Mouse (Mus musculus) Patski (cell line): ENCODE data around the gene Fam114a1. TPM values are rescaled to one million over a fixed set of nuclear protein-coding genes. Genes with fewer than 3 reads are reported as not detected.
A peak's percentile ranks its signal among the peaks of the same experiment; 100 is the strongest.

Source experiments
- ATAC-seq: fragments of 100-300 bp; one replicate; pipeline ENCODE4 v1.8.0; 2021
- CTCF ChIA-PET: fragments of 350-600 bp; sonication (Branson Sonifier 250); formaldehyde crosslinking; loops from one replicate; lab custom pipeline; 2022; ENCODE audit warnings: inconsistent platforms; lab: Charles Lee
- POLR2A ChIA-PET: fragments of 350-600 bp; sonication (Branson Sonifier 250); formaldehyde crosslinking; loops from one replicate; lab custom pipeline; 2022; ENCODE audit warnings: antibody characterized with exemption, inconsistent platforms; lab: Charles Lee
- DNase-seq: peaks from one replicate; pipeline ENCODE4 v3.0.0-alpha.2; 2011; ENCODE audit warnings: low read depth, low spot score
- H3K27me3 ChIP-seq: fragments of 371-371 bp; one replicate; pipeline ENCODE4 v1.5.1; 2021
- CTCF ChIP-seq: fragments of 100-300 bp; IDR thresholded peaks from one replicate; pipeline ENCODE4 v1.5.1; 2021
- in situ Hi-C: fragments of 300-500 bp; cut with MboI; formaldehyde crosslinking; loops from 3 replicates; pipeline ENCODE4 v1.11.1; 2018; ENCODE audit warnings: low pct_unique_long_range_greater_than_20kb, mixed read lengths
- polyA plus RNA-seq: library from polyadenylated mRNA; unstranded; gene quantifications from one replicate; pipeline ENCODE4 v1.2.3, GENCODE M21; 2021

The Fam114a1 gene
- polyA plus RNA-seq, 1 experiment from 2014 or later = 29.7 TPM

- no peak for DNase-seq
- in situ Hi-C loops = no loop called here
- TF ChIP-seq CTCF = no peak
- ChIA-PET POLR2A (interaction anchor here (0.7 kb wide), 1 partner anchor 10 kb away, joined by 3 read pairs; no protein-coding TSS in a partner anchor), CTCF (no interaction called here)
- no peak for ATAC-seq
- H3K27me3 ChIP-seq = no peaks in the 10 kb centered on the region
Observed at GRCm38 (mm10) chr5:65025916-65026315, 56.0 kb downstream of the Fam114a1 start.

DNA sequence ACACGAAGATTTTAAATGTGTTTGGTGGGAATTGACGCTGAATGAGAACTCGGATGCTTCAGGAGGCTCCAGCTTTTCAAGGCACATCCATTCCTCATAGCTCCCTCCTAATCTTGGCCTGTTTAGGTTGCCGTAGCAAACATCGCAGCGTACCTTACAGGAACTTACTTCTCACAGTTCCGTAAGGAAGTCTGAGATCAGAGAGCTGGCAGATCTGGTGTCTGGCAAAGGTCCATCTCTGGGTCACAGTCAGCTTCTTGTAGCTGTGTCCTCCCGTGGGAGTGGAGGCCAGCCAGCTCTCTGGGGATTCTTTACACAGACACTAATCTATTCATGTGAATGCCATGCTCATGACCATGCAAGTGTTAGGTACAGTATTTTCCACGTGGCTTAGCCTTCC is 56.9 kb downstream of the Fam114a1 start:
- no peaks in the 10 kb centered on the region for H3K27me3 ChIP-seq
- ChIA-PET POLR2A (interaction anchor here (0.5 kb wide), 1 partner anchor 48 kb away, joined by 3 read pairs; no protein-coding TSS in a partner anchor), CTCF (interaction anchor here (1.2 kb wide), 1 partner anchor 41 kb away, joined by 3 read pairs; no protein-coding TSS in a partner anchor)
- no peak for ATAC-seq
- TF ChIP-seq CTCF = no peak
- in situ Hi-C loops = no loop called here
- no peak for DNase-seq

- in situ Hi-C loops = no loop called here
- DNase-seq (no peak), ATAC-seq (no peak)
- no peaks in the 10 kb centered on the region for H3K27me3 ChIP-seq
- ChIA-PET POLR2A (interaction anchor here (0.8 kb wide), 1 partner anchor 17 kb away, joined by 4 read pairs; no protein-coding TSS in a partner anchor), CTCF (interaction anchor here (0.9 kb wide), 1 partner anchor 8 kb away, joined by 3 read pairs; no protein-coding TSS in a partner anchor)
- TF ChIP-seq CTCF = no peak
Observed at GRCm38 (mm10) chr5:65028019-65028418, 58.1 kb downstream of the Fam114a1 start.

- TF ChIP-seq CTCF = no peak
- in situ Hi-C loops = no loop called here
- DNase-seq (no peak), ATAC-seq (no peak)
- CTCF ChIA-PET = no interaction called here
- POLR2A ChIA-PET = no interaction called here
- H3K27me3 ChIP-seq = no peaks in the 10 kb centered on the region
Observed at GRCm38 (mm10) chr5:65036597-65036996, 66.7 kb downstream of the Fam114a1 start.

GRCm38 (mm10) chr5:65038305-65038704 is 68.4 kb downstream of the Fam114a1 start:
- ChIA-PET CTCF (interaction anchor here (1.0 to 2.2 kb wide), 2 partner anchors 38 to 71 kb away, joined by 4 to 6 read pairs; no protein-coding TSS in a partner anchor), POLR2A (interaction anchor here (0.6 kb wide), 1 partner anchor 353 kb away, joined by 3 read pairs; the partner anchor contains the start of genes Lias and Rpl9)
- no peak for DNase-seq
- TF ChIP-seq CTCF = no peak
- no peak for ATAC-seq
- H3K27me3 ChIP-seq = no peaks in the 10 kb centered on the region
- in situ Hi-C loops = no loop called here

- ATAC-seq (no peak), DNase-seq (no peak)
- CTCF ChIA-PET = interaction anchor here (1.0 to 2.2 kb wide), 4 partner anchors 23 to 104 kb away, joined by 3 to 6 read pairs (median 4); no protein-coding TSS in a partner anchor
- no peaks in the 10 kb centered on the region for H3K27me3 ChIP-seq
- in situ Hi-C loops = no loop called here
- POLR2A ChIA-PET = interaction anchor here (0.5 to 1.3 kb wide), 3 partner anchors 9 to 352 kb away, joined by 3 to 7 read pairs (median 3); partner anchors contain the start of genes Lias and Rpl9
- TF ChIP-seq CTCF = no peak
Observed at GRCm38 (mm10) chr5:65038811-65039571, 69.1 kb downstream of the Fam114a1 start.

GRCm38 (mm10) chr5:65040463-65040862 is 70.6 kb downstream of the Fam114a1 start:
- ATAC-seq (no peak), DNase-seq (no peak)
- no peaks in the 10 kb centered on the region for H3K27me3 ChIP-seq
- in situ Hi-C loops = no loop called here
- peak; percentile 67 for TF ChIP-seq CTCF
- POLR2A ChIA-PET = no interaction called here
- CTCF ChIA-PET = interaction anchor here (1.0 to 1.2 kb wide), 4 partner anchors 17 to 103 kb away, joined by 3 read pairs; no protein-coding TSS in a partner anchor

DNA sequence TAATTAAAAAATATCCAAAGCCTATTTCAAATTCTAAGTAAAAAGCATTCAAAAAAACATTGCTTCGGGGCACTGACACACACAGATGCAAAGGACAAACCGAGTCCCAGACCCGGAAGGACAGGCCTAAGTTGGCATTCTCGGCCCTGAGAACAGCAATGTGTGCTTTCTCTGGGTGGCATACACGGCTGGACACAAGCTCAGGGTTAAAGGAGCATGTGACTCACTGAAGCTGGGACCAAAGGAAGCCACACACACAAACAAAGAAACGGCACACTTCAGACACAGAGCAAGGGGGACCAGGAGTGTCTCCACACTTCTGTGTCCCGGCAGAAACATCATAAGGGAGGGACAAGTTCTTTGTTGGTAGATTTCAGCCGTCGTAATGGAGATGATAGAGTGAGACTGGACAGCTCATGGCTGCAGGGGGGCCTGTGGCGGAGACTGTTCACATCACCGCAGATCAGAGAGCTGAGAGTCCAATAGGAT is 73.6 kb downstream of the Fam114a1 start:
- ChIA-PET CTCF (interaction anchor here (1.0 to 1.3 kb wide), 2 partner anchors 23 to 40 kb away, joined by 3 read pairs; no protein-coding TSS in a partner anchor), POLR2A (no interaction called here)
- TF ChIP-seq CTCF = no peak
- in situ Hi-C loops = no loop called here
- H3K27me3 ChIP-seq = no peaks in the 10 kb centered on the region
- no peak for ATAC-seq
- no peak for DNase-seq

- H3K27me3 ChIP-seq = no peaks in the 10 kb centered on the region
- POLR2A ChIA-PET = interaction anchor here (0.6 kb wide), 1 partner anchor 63 kb away, joined by 4 read pairs; no protein-coding TSS in a partner anchor
- ATAC-seq (no peak), DNase-seq (no peak)
- CTCF ChIA-PET = no interaction called here
- in situ Hi-C loops = no loop called here
- no peak for TF ChIP-seq CTCF
Observed at GRCm38 (mm10) chr5:65045642-65046370, 75.9 kb downstream of the Fam114a1 start.
